Mouse (Mus musculus) embryonic facial prominence, embryonic 14.5 days (tissue): Measurements from ENCODE around the gene Phf21a. TPM values are rescaled to one million over a fixed set of nuclear protein-coding genes. Genes with fewer than 3 reads are reported as not detected.

Source experiments
- ATAC-seq: fragments of 200-750 bp; cut with Nextera tagmentation; 2 replicates; pipeline ENCODE4 v1.8.0; 2017; ENCODE audit warnings: low read depth, moderate number of reproducible peaks, moderate TSS enrichment
- DNase-seq: peaks from one replicate; pipeline ENCODE4 v3.0.0-alpha.2; 2015; ENCODE audit warnings: low spot score
- H3K27ac ChIP-seq: fragments of 300-500 bp; sonication (generic); replicated peaks from 2 replicates; pipeline ENCODE4 v1.5.1; 2014; ENCODE audit warnings: low read depth, mild to moderate bottlenecking, low read length, moderate library complexity
- H3K27me3 ChIP-seq: fragments of 300-500 bp; sonication (generic); replicated peaks from 2 replicates; pipeline ENCODE4 v1.6.1; 2014; ENCODE audit warnings: low read length; ENCODE audit not compliant: control insufficient read depth, insufficient read depth
- H3K36me3 ChIP-seq: fragments of 300-500 bp; sonication (generic); 2 replicates; pipeline ENCODE4 v1.6.1; 2014; ENCODE audit warnings: low read length, mixed read lengths; ENCODE audit not compliant: control insufficient read depth, insufficient read depth
- H3K4me1 ChIP-seq: fragments of 300-500 bp; sonication (generic); 2 replicates; pipeline ENCODE4 v1.6.1; 2014; ENCODE audit warnings: antibody characterized with exemption, low read length; ENCODE audit not compliant: control insufficient read depth, insufficient read depth
- H3K4me2 ChIP-seq: fragments of 300-500 bp; sonication (generic); 2 replicates; pipeline ENCODE4 v1.6.1; 2014; ENCODE audit warnings: low read depth, mild to moderate bottlenecking, low read length, moderate library complexity, mixed read lengths
- H3K4me3 ChIP-seq: fragments of 300-500 bp; sonication (generic); 2 replicates; pipeline ENCODE4 v1.5.1; 2014; ENCODE audit warnings: low read depth, mild to moderate bottlenecking, low read length
- H3K9ac ChIP-seq: fragments of 300-500 bp; sonication (generic); 2 replicates; pipeline ENCODE4 v1.6.1; 2014; ENCODE audit warnings: low read depth, mild to moderate bottlenecking, low read length, moderate library complexity, mixed read lengths
- H3K9me3 ChIP-seq: fragments of 300-500 bp; sonication (generic); 2 replicates; pipeline ENCODE4 v1.6.1; 2016; ENCODE audit warnings: low read length; ENCODE audit not compliant: control insufficient read depth
- WGBS: fragments of 180-500 bp; shearing (Covaris S2); extraction: QIAGEN DNeasy Blood & Tissue Kit; methylation state at CpG from one replicate; pipeline ENCODE4 v1.1.7; 2014; 5-methylcytosine and 5-hydroxymethylcytosine counted together
- polyA plus RNA-seq: library from polyadenylated mRNA; unstranded; fragments of >200 nt; fragmentation: Nextera tagmentation; extraction: Ambion mirVana; gene quantifications from 2 replicates; pipeline ENCODE4 v1.2.1, GENCODE M21; 2014

The Phf21a gene
- polyA plus RNA-seq, 1 experiment from 2014 or later, result 24.8 TPM

GRCm38 (mm10) chr2:92234768-92235332, 141.9 kb downstream of the Phf21a start:
- Histone ChIP-seq H3K4me3 (no peak overlapping the region), H3K9me3 (no peaks in the 10 kb centered on the region), H3K36me3 (peaks cover 64% of the 10 kb centered on the region), H3K27me3 (no peaks in the 10 kb centered on the region), H3K4me2 (no peak overlapping the region), H3K27ac (no peak overlapping the region), H3K9ac (no peak overlapping the region), H3K4me1 (no peaks in the 10 kb centered on the region)
- 91% methylated on average over 5 of the region's 5 CpGs for WGBS
- ATAC-seq (no peak), DNase-seq (no peak)

GRCm38 (mm10) chr2:92240299-92240698, 147.4 kb downstream of the Phf21a start:
- Histone ChIP-seq H3K27me3 (no peaks in the 10 kb centered on the region), H3K27ac (no peak overlapping the region), H3K4me3 (no peak overlapping the region), H3K36me3 (peaks cover 44% of the 10 kb centered on the region), H3K4me1 (no peaks in the 10 kb centered on the region), H3K4me2 (no peak overlapping the region), H3K9ac (no peak overlapping the region), H3K9me3 (no peaks in the 10 kb centered on the region)
- DNase-seq (no peak), ATAC-seq (no peak)
- 84% methylated on average over 2 of the region's 2 CpGs for WGBS

GRCm38 (mm10) chr2:92240816-92241215, 147.9 kb downstream of the Phf21a start:
- DNase-seq (no peak), ATAC-seq (no peak)
- Histone ChIP-seq H3K9ac (no peak overlapping the region), H3K27me3 (no peaks in the 10 kb centered on the region), H3K9me3 (no peaks in the 10 kb centered on the region), H3K36me3 (peaks cover 42% of the 10 kb centered on the region), H3K4me1 (no peaks in the 10 kb centered on the region), H3K4me2 (no peak overlapping the region), H3K4me3 (no peak overlapping the region), H3K27ac (no peak overlapping the region)
- WGBS, result 97% methylated on average over 2 of the region's 2 CpGs

- no peak overlapping the region for H3K27ac ChIP-seq
- DNase-seq (no peak), ATAC-seq (no peak)
- H3K9me3 ChIP-seq, result no peaks in the 10 kb centered on the region
- peaks cover 37% of the 10 kb centered on the region for H3K36me3 ChIP-seq
- H3K9ac ChIP-seq, result no peak overlapping the region
- WGBS, result 84% methylated on average over 3 of the region's 3 CpGs
- no peak overlapping the region for H3K4me3 ChIP-seq
- no peaks in the 10 kb centered on the region for H3K27me3 ChIP-seq
- no peaks in the 10 kb centered on the region for H3K4me1 ChIP-seq
- no peak overlapping the region for H3K4me2 ChIP-seq
Observed at GRCm38 (mm10) chr2:92241317-92241716, 148.4 kb downstream of the Phf21a start.

GRCm38 (mm10) chr2:92246112-92246511, 153.2 kb downstream of the Phf21a start:
- ATAC-seq, result no peak
- peaks cover 32% of the 10 kb centered on the region for H3K36me3 ChIP-seq
- H3K4me1 ChIP-seq, result no peaks in the 10 kb centered on the region
- no peak overlapping the region for H3K4me2 ChIP-seq
- H3K4me3 ChIP-seq, result no peak overlapping the region
- WGBS, result 93% methylated on average over 1 of the region's 1 CpGs
- H3K27ac ChIP-seq, result no peak overlapping the region
- no peak overlapping the region for H3K9ac ChIP-seq
- H3K9me3 ChIP-seq, result no peaks in the 10 kb centered on the region
- DNase-seq, result no peak
- no peaks in the 10 kb centered on the region for H3K27me3 ChIP-seq

- Histone ChIP-seq H3K27me3 (no peaks in the 10 kb centered on the region), H3K4me3 (no peak overlapping the region), H3K9me3 (no peaks in the 10 kb centered on the region), H3K27ac (no peak overlapping the region), H3K4me1 (no peaks in the 10 kb centered on the region), H3K36me3 (peaks cover 32% of the 10 kb centered on the region), H3K9ac (no peak overlapping the region), H3K4me2 (no peak overlapping the region)
- ATAC-seq, result no peak
- WGBS, result 89% methylated on average over 2 of the region's 2 CpGs
- no peak for DNase-seq
Observed at GRCm38 (mm10) chr2:92247711-92248110, 154.8 kb downstream of the Phf21a start.

- H3K27me3 ChIP-seq, result no peaks in the 10 kb centered on the region
- no peak overlapping the region for H3K4me2 ChIP-seq
- H3K27ac ChIP-seq, result no peak overlapping the region
- peaks cover 28% of the 10 kb centered on the region for H3K36me3 ChIP-seq
- no peak for ATAC-seq
- no peak overlapping the region for H3K4me3 ChIP-seq
- H3K9me3 ChIP-seq, result no peaks in the 10 kb centered on the region
- 83% methylated on average over 2 of the region's 2 CpGs for whole genome bisulfite sequencing
- DNase-seq, result no peak
- H3K4me1 ChIP-seq, result no peaks in the 10 kb centered on the region
- H3K9ac ChIP-seq, result no peak overlapping the region
Observed at GRCm38 (mm10) chr2:92250472-92250871, 157.6 kb downstream of the Phf21a start.

- H3K9me3 ChIP-seq, result no peaks in the 10 kb centered on the region
- H3K27ac ChIP-seq, result no peak overlapping the region
- peaks cover 27% of the 10 kb centered on the region for H3K36me3 ChIP-seq
- H3K4me1 ChIP-seq, result peaks cover 9% of the 10 kb centered on the region; the same call in 1 of the 2 replicates
- 90% methylated on average over 5 of the region's 5 CpGs for WGBS
- H3K9ac ChIP-seq, result no peak overlapping the region
- H3K4me3 ChIP-seq, result no peak overlapping the region
- no peak overlapping the region for H3K4me2 ChIP-seq
- DNase-seq, result no peak
- H3K27me3 ChIP-seq, result no peaks in the 10 kb centered on the region
- ATAC-seq, result no peak
Observed at GRCm38 (mm10) chr2:92253777-92254176, 160.9 kb downstream of the Phf21a start.

GRCm38 (mm10) chr2:92256141-92256540, 163.2 kb downstream of the Phf21a start:
- Histone ChIP-seq H3K27me3 (no peaks in the 10 kb centered on the region), H3K36me3 (peaks cover 27% of the 10 kb centered on the region), H3K4me2 (no peak overlapping the region), H3K4me3 (no peak overlapping the region), H3K9ac (no peak overlapping the region), H3K27ac (no peak overlapping the region), H3K4me1 (peaks cover 15% of the 10 kb centered on the region; the same call in 1 of the 2 replicates), H3K9me3 (no peaks in the 10 kb centered on the region)
- ATAC-seq, result no peak
- DNase-seq, result no peak
- 62% methylated on average over 7 of the region's 7 CpGs for WGBS
